Mouse (Mus musculus) embryo, embryonic 11 days (tissue): ENCODE results near the gene Flnc.

Source experiments
- DNase-seq: peaks from one replicate; pipeline ENCODE4 v3.0.0-alpha.2; 2015

Flnc gene

GRCm38 (mm10) chr6:29432156-29432555 is 900 bp upstream of the Flnc start:
- DNase-seq = no peak

- no peak for DNase-seq
These were observed 399 bp upstream of the Flnc start for GRCm38 (mm10) chr6:29432676-29433037.

DNA sequence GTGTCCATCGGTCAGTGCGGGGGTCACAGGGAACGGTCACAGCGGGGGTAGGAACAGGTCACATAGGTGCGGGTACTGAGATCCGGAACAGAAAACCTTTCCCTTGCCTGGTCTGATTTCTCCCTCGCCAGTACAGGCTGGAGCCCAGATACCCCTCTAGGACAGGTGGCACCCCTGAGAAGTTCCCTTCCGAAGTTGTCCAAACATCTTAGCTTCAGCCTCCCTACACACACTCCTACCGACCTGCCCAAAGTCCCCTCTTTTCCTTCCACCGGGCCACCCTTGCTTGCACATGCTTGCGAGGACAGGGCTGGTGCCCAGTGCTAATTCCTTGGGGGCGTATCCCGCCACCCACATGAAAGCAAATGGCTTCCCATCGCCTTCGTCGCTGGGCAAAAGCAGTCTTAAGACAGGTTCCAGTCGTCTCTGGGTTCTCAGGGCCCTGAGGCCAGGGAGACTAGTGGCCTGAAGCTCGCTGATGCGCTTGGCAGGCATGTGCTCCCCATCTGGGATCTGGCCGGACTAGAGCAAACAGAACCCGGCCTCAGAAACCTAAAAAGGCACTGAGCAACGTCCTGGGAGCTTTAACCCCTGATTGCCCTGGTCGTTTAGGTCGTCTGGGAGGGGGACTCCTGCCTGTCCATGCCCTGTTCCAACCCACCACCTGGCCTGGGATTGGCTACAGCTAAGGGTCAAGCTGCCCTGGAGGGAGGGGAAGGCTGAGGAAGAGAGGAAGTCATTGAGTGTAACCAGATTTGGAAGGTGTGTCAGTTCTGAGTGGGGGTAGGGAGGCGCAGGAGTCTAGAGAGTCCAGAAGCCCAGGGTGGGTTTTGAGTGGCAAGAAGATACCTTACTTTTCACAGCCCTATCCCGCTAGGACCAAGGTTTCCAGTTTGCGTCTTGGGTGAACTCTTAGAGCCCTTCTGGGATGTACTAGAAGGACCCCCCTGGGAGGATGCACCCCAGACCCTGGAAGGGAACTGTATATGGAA is 1.0 kb downstream of the Flnc start:
- DNase-seq = peak; percentile 63

DNA sequence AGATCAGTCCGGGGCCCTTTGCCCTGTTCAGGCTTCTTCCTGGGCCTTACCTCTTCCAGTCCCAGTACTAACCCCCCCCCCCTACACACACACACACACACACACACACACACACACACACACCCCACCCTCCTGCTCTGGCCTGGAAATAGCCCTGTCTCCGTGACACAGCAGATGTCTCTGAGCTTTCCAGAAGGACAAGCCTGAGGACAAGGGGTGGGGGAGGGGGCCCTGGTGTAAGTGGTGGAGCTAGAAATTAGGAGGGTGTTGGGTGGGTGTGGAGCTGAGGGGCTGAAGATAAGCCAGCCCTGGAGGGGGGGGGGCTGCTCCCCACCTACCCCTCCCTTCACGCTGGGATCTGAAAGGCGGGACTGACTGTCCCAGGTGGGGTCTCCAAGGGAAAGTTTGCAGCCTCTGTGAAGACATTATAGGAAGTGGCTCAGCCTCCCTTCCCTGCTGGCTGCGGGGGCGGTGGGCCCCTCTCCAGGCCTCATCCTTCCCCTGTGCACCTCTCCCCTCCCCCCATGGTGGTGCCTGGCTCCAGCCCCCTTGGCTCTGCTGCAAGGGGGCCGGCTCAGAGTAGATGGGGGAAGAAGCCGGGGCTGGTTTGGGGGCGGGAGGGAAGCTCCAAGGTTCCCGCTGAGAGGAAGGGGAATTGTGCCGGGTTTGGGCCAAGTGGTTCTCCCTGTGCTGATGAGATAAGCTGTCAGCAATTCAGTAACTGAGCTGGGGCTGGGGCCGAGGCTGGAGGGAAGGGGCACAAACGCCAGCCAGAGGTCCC is 2.0 kb downstream of the Flnc start:
- peak; percentile 72 for DNase-seq

- DNase-seq = peak; percentile 65
These were observed 2.9 kb downstream of the Flnc start for GRCm38 (mm10) chr6:29435940-29436451.

- peak; percentile 51 for DNase-seq
These were observed 3.4 kb downstream of the Flnc start for GRCm38 (mm10) chr6:29436461-29436934.

- no peak for DNase-seq
These were observed 6.2 kb downstream of the Flnc start for GRCm38 (mm10) chr6:29439251-29439650.

DNA sequence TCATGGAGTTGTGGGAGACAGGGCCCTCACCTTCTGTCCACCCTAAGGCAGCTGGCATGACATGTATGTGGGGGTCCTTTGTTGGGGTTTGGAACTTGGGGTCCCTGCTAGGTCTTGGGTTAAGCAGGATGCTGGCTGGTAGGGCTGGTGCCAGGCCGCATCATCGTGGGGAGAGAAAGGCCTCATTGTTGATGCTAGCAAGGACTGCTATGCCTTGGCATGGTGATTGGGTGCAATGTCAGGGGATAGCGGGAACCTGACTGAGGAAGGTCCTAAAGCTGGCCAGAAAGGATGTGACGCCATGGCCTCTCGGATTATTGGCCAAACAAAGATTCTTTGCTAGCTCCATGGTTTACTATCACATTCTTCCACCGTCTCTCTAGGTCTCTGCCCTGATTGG is 6.7 kb downstream of the Flnc start:
- no peak for DNase-seq

DNA sequence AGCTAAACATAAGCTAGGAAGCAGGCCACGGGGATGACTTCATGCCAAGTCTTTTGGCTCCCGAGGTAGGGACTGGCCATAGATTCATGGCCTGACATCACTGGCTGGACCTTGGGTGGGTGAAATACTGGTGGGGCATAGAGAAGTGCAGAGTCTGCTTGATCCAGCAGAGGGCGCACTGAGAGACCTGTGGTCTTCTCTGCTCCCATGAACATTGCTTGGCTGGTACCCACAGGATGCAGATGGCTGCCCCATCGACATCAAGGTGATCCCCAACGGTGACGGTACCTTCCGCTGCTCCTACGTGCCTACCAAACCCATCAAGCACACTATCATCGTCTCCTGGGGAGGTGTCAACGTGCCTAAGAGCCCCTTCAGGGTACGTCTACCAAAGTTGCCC is 11.7 kb downstream of the Flnc start:
- DNase-seq = peak; percentile 39

- DNase-seq = no peak
These were observed 12.3 kb downstream of the Flnc start for GRCm38 (mm10) chr6:29445354-29445753.

DNA sequence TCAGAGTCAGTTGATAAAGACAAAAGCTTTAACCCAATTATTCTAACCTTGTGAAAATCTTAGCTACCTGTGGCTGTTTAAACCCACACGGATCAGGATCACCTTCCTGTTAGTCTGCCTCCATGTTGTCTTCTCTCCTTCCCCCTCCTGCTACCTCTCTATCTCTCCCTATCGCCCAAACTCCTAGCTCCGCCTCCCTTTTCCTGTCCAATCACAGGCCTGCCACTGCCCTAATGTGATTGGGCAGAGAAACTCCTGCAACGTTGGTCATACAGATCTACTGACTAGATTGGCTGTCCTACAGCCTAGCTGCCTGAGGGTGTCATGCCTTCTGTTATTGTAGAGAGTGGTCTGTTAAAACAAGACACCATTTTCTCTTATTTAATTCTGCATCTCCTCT is 16.8 kb downstream of the Flnc start:
- no peak for DNase-seq

- DNase-seq = no peak
These were observed 17.6 kb downstream of the Flnc start for GRCm38 (mm10) chr6:29450667-29451066.

GRCm38 (mm10) chr6:29461502-29461901 is 28.4 kb downstream of the Flnc start:
- no peak for DNase-seq

DNA sequence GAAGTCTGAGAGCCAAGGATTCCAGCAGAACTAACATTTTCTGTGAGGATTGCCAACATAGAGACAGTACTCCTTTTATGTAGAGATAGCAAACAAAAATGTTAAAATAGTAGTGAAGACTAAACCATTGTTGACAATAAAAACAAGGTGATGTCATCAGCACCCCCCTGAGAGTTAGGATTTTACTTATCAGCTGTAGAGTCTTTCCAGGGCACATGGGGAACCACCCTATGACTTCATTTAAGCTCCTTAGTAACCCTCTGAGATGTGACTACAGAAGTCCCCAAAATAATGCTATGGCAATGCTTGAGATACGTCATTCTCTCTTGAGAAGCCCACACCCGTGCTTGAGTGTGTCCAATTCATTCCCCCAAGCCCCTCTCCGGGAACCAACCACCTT is 30.3 kb downstream of the Flnc start:
- DNase-seq = no peak

DNA sequence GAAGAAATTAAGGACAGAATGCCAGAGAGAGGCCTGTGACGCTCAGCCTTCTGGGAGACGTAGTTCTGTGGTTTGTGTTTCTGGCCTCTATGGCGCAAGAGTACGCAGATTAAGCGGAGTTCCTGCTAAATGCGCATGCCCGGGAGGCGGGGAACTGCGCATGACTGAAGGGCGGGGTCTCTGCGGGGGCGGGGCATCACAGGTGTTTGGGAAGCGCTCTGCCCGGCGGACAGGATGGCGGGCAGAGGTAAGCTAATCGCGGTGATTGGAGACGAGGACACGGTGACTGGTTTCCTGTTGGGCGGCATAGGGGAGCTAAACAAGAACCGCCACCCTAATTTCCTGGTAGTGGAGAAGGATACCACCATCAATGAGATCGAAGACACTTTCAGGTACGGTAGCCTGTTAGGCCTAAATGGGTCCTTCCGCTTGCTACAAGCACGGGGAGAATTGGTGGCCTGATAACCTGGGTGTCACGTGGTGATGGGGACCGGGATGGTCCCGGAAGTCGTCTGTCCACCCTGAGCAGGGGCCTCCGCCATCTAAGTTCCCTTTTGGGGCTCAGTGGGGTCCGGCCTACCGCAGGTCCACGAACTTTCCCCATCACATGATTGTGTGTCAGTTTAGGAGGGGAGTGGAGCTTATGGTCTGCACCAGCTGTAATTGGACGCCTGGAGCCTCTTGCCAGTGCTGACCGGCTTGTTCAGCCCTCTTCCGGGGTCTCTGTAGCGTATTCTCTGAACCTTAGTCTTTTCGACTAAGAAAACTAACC is 34.7 kb downstream of the Flnc start, which contains the start of gene Atp6v1f:
TSS of gene Atp6v1f (plus strand) at position 136 of the 772 bp plus-strand sequence.
- DNase-seq = peak; percentile 96

GRCm38 (mm10) chr6:29468851-29469250 is 35.8 kb downstream of the Flnc start:
- DNase-seq = no peak

DNA sequence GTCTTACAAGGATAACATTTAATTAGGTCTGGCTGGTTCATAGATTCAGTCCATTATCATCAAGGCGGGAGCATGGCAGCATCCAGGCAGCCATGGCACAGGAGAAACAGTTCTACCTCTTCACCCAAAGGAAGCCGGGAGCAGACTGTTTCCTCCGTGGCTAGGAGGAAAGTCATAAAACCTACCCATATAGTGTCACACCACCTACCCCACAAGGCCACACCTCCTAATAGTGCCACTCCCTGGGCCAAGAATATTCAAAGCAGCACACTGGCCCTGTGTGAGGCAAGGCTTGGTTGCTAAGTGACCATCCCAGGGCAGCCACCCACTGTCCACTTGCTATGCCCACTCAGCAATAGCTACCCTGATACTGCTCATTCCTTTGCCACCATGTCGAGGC is 38.1 kb downstream of the Flnc start, which contains the start of gene Atp6v1fnb:
TSS of gene Atp6v1fnb (plus strand) at position 301 of the 400 bp plus-strand sequence.
- DNase-seq = no peak

- peak; percentile 90 for DNase-seq
These were observed 41.1 kb downstream of the Flnc start for GRCm38 (mm10) chr6:29473941-29474691.

GRCm38 (mm10) chr6:29474736-29475135 is 41.7 kb downstream of the Flnc start:
- no peak for DNase-seq

DNA sequence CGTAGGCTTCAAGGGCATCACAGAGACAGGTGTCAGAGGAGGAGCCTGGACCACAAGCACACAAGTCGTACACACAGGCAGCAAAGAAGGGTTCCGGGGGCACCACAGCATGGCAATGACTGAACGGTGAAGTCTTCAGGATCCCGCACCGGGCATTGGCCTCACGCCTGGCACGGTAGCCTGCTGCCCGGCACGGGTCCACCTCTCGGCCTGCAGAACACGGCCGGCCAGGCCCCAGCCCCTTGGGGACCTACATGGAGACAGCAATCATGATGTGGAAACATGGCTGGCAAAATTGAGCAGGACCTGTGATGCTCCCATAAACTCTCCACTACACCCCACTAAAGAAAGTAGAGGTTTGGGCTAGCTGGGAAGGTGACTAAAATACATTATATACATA is 49.6 kb downstream of the Flnc start:
- no peak for DNase-seq

DNA sequence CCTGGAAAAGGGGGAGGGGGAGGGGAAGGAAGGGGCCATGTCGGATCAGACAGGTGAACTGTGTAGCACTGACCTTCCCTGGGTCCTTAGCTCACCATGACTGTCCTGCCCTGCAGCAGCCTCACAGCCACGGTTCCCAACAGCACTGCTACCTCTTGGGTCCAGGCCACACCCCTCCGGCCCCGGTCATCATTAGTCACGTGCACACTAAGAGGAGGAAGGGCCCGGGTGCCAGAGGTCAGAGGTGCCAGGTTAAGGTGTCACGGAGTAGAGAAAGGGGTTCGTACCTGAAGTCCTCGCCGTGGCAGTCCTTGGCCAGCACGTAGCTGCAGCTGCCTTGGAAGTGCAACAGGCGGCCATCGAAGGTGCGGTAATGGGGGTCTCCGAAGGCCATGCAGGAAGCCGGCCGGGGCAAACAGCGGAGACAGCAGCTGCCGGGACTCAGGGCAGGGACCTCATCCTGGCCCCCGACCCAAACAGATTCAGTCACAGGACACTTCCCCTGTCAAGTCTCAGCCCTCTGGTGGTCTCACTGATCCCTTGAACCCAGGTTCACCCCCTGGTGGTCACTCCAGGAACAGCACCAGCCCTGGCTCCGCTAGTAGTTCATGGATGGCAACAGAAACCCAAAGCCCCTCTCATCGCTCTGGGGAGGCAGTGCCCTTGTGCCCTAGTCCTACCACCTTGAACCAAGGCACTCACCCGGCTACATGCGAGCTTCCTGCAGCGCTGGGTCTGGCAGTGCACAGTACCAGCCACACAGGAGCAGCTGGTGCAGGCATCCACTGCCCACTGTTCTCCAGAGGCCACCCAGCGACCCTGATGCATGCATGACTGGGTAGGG is 51.9 kb downstream of the Flnc start:
- peak; percentile 86 for DNase-seq
